In genomic region chrX:140956959-140957358, GRCm38 (mm10) we compare ENCODE assay signal across 8 mouse cellular contexts. TPM values are rescaled to one million over a fixed set of nuclear protein-coding genes. Genes with fewer than 3 reads are reported as not detected.
A peak's percentile ranks its signal among the peaks of the same experiment; 100 is the strongest.
DNase-seq lines count a peak whose midpoint lies in the region; ATAC-seq lines count a peak whose summit lies in the region.

No protein-coding gene starts in this region.

- H3K9ac ChIP-seq in kidney, embryonic 14.5 days (ENCODE audit: low read depth, low read length) = peak overlapping the region; percentile 34; the same call in 1 of the 2 replicates
- peak overlapping the region; percentile 57 for H3K9ac ChIP-seq in hindbrain, embryonic 16.5 days (ENCODE audit: low read depth, low read length)
- H3K9ac ChIP-seq in midbrain, embryonic 15.5 days = peak overlapping the region; percentile 26

- 0 out of 2 replicates have a peak, but pooled peaks cover 3% of the 10 kb centered on the region for H3K36me3 ChIP-seq in kidney, embryonic 14.5 days (ENCODE audit: control insufficient read depth, insufficient read depth, low read length)
- H3K36me3 ChIP-seq in hindbrain, embryonic 16.5 days (ENCODE audit: control insufficient read depth, insufficient read depth, low read length) = no peaks in the 10 kb centered on the region
- no peaks in the 10 kb centered on the region for H3K36me3 ChIP-seq in midbrain, embryonic 15.5 days (replicated peaks)

- no peak for DNase-seq in kidney, adult 11 months
- no peak for DNase-seq in cerebellum, adult 9-10 months
- DNase-seq in ovary, postnatal 14 days (ENCODE audit: low spot score) = no peak
- DNase-seq in ovary, adult 18-20 months (ENCODE audit: low spot score) = no peak

- no peak overlapping the region for H3K27ac ChIP-seq in kidney, embryonic 14.5 days (ENCODE audit: low read depth, low read length)
- H3K27ac ChIP-seq in brown adipose tissue, adult 24 weeks (replicated peaks; ENCODE audit: low read depth, low read length) = 0 out of 2 replicates have a peak overlapping the region, but pooled peaks have one; percentile 42
- no peak overlapping the region for H3K27ac ChIP-seq in hindbrain, embryonic 16.5 days (ENCODE audit: low read depth, low read length)
- no peak overlapping the region for H3K27ac ChIP-seq in midbrain, embryonic 15.5 days

- WGBS in kidney, embryonic 14.5 days = 28% methylated on average over 5 of the region's 5 CpGs
- 14% methylated on average over 4 of the region's 5 CpGs for WGBS in hindbrain, embryonic 16.5 days
- WGBS in midbrain, embryonic 15.5 days = 28% methylated on average over 5 of the region's 5 CpGs

- no peaks in the 10 kb centered on the region for H3K4me1 ChIP-seq in kidney, embryonic 14.5 days (ENCODE audit: control insufficient read depth, insufficient read depth, low read length)
- no peaks in the 10 kb centered on the region for H3K4me1 ChIP-seq in brown adipose tissue, adult 24 weeks (ENCODE audit: control insufficient read depth, insufficient read depth, insufficient read length, low read length)
- no peaks in the 10 kb centered on the region for H3K4me1 ChIP-seq in hindbrain, embryonic 16.5 days (ENCODE audit: control insufficient read depth, insufficient read depth, low read depth, low read length)
- no peaks in the 10 kb centered on the region for H3K4me1 ChIP-seq in midbrain, embryonic 15.5 days

- peak overlapping the region; percentile 38 for H3K4me2 ChIP-seq in kidney, embryonic 14.5 days (replicated peaks; ENCODE audit: low read depth, low read length)
- peak overlapping the region; percentile 51 for H3K4me2 ChIP-seq in hindbrain, embryonic 16.5 days (ENCODE audit: low read length)
- H3K4me2 ChIP-seq in midbrain, embryonic 15.5 days = peak overlapping the region; percentile 53

- peak; percentile 70; the same call in 1 of the 2 replicates for ATAC-seq in kidney, embryonic 14.5 days (ENCODE audit: low FRiP score, low TSS enrichment)
- peak; percentile 84 for ATAC-seq in hindbrain, embryonic 16.5 days
- peak; percentile 83 for ATAC-seq in midbrain, embryonic 15.5 days (replicated peaks)

- H3K9me3 ChIP-seq in kidney, embryonic 14.5 days (ENCODE audit: control insufficient read depth, low read length) = no peaks in the 10 kb centered on the region
- no peaks in the 10 kb centered on the region for H3K9me3 ChIP-seq in hindbrain, embryonic 16.5 days (ENCODE audit: control insufficient read depth, low read length)
- H3K9me3 ChIP-seq in midbrain, embryonic 15.5 days = no peaks in the 10 kb centered on the region

- H3K27me3 ChIP-seq in kidney, embryonic 14.5 days (ENCODE audit: control insufficient read depth, insufficient read depth, low read length) = no peaks in the 10 kb centered on the region; the same call in 1 of the 2 replicates
- no peaks in the 10 kb centered on the region; the same call in 1 of the 2 replicates for H3K27me3 ChIP-seq in hindbrain, embryonic 16.5 days (replicated peaks; ENCODE audit: control insufficient read depth, insufficient read depth, low read length)
- H3K27me3 ChIP-seq in midbrain, embryonic 15.5 days (replicated peaks) = peaks cover 6% of the 10 kb centered on the region

- H3K4me3 ChIP-seq in kidney, embryonic 14.5 days (ENCODE audit: low read length) = peak overlapping the region; percentile 45
- peak overlapping the region; percentile 82 for H3K4me3 ChIP-seq in brown adipose tissue, adult 24 weeks (ENCODE audit: insufficient read depth, low read depth, low read length)
- peak overlapping the region; percentile 56 for H3K4me3 ChIP-seq in hindbrain, embryonic 16.5 days (ENCODE audit: low read length)
- H3K4me3 ChIP-seq in midbrain, embryonic 15.5 days = peak overlapping the region; percentile 55

RNA-seq across cellular contexts. Expression of gene Atg4a, which starts 0.3 kb away (rescaled TPM):
- 16.3 and 17.7 TPM in 2 replicates for polyA plus RNA-seq in kidney, embryonic 14.5 days (2014; fragmentation: Nextera tagmentation; extraction: Ambion mirVana)
- 14.3 and 15.8 TPM in 2 replicates for polyA plus RNA-seq in brown adipose tissue, adult 24 weeks (2012; ENCODE audit: insufficient read depth, insufficient read length, missing spikeins)
- 9.8 and 10.3 TPM in 2 replicates for polyA plus RNA-seq in hindbrain, embryonic 16.5 days (2015; fragmentation: Nextera tagmentation; extraction: Ambion mirVana)
- polyA plus RNA-seq in midbrain, embryonic 15.5 days (2015; fragmentation: Nextera tagmentation; extraction: Ambion mirVana) = 8.3 and 9.3 TPM in 2 replicates

RNA-seq across cellular contexts. Expression of gene Psmd10, which starts 0.4 kb away (rescaled TPM):
- polyA plus RNA-seq in kidney, embryonic 14.5 days (2014; fragmentation: Nextera tagmentation; extraction: Ambion mirVana) = 54.6 and 60.1 TPM in 2 replicates
- polyA plus RNA-seq in brown adipose tissue, adult 24 weeks (2012; ENCODE audit: insufficient read depth, insufficient read length, missing spikeins) = 23.5 and 25.7 TPM in 2 replicates
- polyA plus RNA-seq in hindbrain, embryonic 16.5 days (2015; fragmentation: Nextera tagmentation; extraction: Ambion mirVana) = 46.3 and 46.6 TPM in 2 replicates
- polyA plus RNA-seq in midbrain, embryonic 15.5 days (2015; fragmentation: Nextera tagmentation; extraction: Ambion mirVana) = 43.5 and 46.1 TPM in 2 replicates

RNA-seq across cellular contexts. Expression of gene Vsig1, which starts 49.6 kb away (rescaled TPM):
- 0.23 and 0.54 TPM in 2 replicates for polyA plus RNA-seq in kidney, embryonic 14.5 days (2014; fragmentation: Nextera tagmentation; extraction: Ambion mirVana)
- polyA plus RNA-seq in brown adipose tissue, adult 24 weeks (2012; ENCODE audit: insufficient read depth, insufficient read length, missing spikeins) = not detected in 2 replicates
- not detected in 2 replicates for polyA plus RNA-seq in hindbrain, embryonic 16.5 days (2015; fragmentation: Nextera tagmentation; extraction: Ambion mirVana)
- 0.09 and 0.10 TPM in 2 replicates for polyA plus RNA-seq in midbrain, embryonic 15.5 days (2015; fragmentation: Nextera tagmentation; extraction: Ambion mirVana)
